Mouse (Mus musculus): ENCODE data around the gene Letm1.

Gene Letm1

GRCm38 (mm10) chr5:33782345-33782998 lies at the start of gene Letm1:
TSS of gene Letm1 (minus strand) at chr5:33782817.
- DNase-seq (ENCODE audit: low read depth, low spot score), result peak; percentile 74

- DNase-seq (ENCODE audit: low read depth, low spot score), result no peak
Observed at GRCm38 (mm10) chr5:33830832-33831231, 48.2 kb upstream of the Letm1 start.

GRCm38 (mm10) chr5:33829958-33830357 lies 47.3 kb upstream of the Letm1 start:
- no peak for DNase-seq (ENCODE audit: low read depth, low spot score)

- no peak for DNase-seq (ENCODE audit: low read depth, low spot score)
Observed at GRCm38 (mm10) chr5:33828107-33828506, 45.5 kb upstream of the Letm1 start.

- DNase-seq (ENCODE audit: low read depth, low spot score), result no peak
Observed at GRCm38 (mm10) chr5:33826001-33826400, 43.4 kb upstream of the Letm1 start.

GRCm38 (mm10) chr5:33822456-33822855 lies 39.8 kb upstream of the Letm1 start:
- DNase-seq (ENCODE audit: low read depth, low spot score), result no peak

- no peak for DNase-seq (ENCODE audit: low read depth, low spot score)
Observed at GRCm38 (mm10) chr5:33821901-33822427, 39.3 kb upstream of the Letm1 start.

- peak; percentile 48 for DNase-seq (ENCODE audit: low read depth, low spot score)
Observed at GRCm38 (mm10) chr5:33820733-33821621, 38.4 kb upstream of the Letm1 start.

GRCm38 (mm10) chr5:33819876-33820732 lies 37.5 kb upstream of the Letm1 start, which contains the start of gene Nsd2:
TSS of gene Nsd2 (plus strand) at chr5:33820725.
- DNase-seq (ENCODE audit: low read depth, low spot score), result peak; percentile 79

GRCm38 (mm10) chr5:33819141-33819875 lies 36.7 kb upstream of the Letm1 start:
- peak; percentile 20 for DNase-seq (ENCODE audit: low read depth, low spot score)

- no peak for DNase-seq (ENCODE audit: low read depth, low spot score)
Observed at GRCm38 (mm10) chr5:33818104-33818503, 35.5 kb upstream of the Letm1 start.

- DNase-seq (ENCODE audit: low read depth, low spot score), result no peak
Observed at GRCm38 (mm10) chr5:33816008-33816725, 33.5 kb upstream of the Letm1 start.

- no peak for DNase-seq (ENCODE audit: low read depth, low spot score)
Observed at GRCm38 (mm10) chr5:33811519-33811918, 28.9 kb upstream of the Letm1 start.

- DNase-seq (ENCODE audit: low read depth, low spot score), result no peak
Observed at GRCm38 (mm10) chr5:33803337-33803736, 20.7 kb upstream of the Letm1 start.

- DNase-seq (ENCODE audit: low read depth, low spot score), result no peak
Observed at GRCm38 (mm10) chr5:33791912-33792643, 9.5 kb upstream of the Letm1 start.

GRCm38 (mm10) chr5:33782999-33783390 lies 378 bp upstream of the Letm1 start:
- no peak for DNase-seq (ENCODE audit: low read depth, low spot score)

GRCm38 (mm10) chr5:33781964-33782344 lies 663 bp downstream of the Letm1 start:
- peak; percentile 41 for DNase-seq (ENCODE audit: low read depth, low spot score)

GRCm38 (mm10) chr5:33777195-33777594 lies 5.4 kb downstream of the Letm1 start:
- no peak for DNase-seq (ENCODE audit: low read depth, low spot score)

GRCm38 (mm10) chr5:33743481-33743880 lies 39.1 kb downstream of the Letm1 start:
- no peak for DNase-seq (ENCODE audit: low read depth, low spot score)

GRCm38 (mm10) chr5:33740548-33740947 lies 42.1 kb downstream of the Letm1 start:
- DNase-seq (ENCODE audit: low read depth, low spot score), result no peak

All from c-Kit-negative CD71-positive TER-119-positive erythroid progenitor cells, embryonic 14.5 days (primary cell).